Mouse (Mus musculus): ENCODE measurements around the gene Thada.
A peak's percentile ranks its signal among the peaks of the same experiment; 100 is the strongest.

Thada gene

DNA sequence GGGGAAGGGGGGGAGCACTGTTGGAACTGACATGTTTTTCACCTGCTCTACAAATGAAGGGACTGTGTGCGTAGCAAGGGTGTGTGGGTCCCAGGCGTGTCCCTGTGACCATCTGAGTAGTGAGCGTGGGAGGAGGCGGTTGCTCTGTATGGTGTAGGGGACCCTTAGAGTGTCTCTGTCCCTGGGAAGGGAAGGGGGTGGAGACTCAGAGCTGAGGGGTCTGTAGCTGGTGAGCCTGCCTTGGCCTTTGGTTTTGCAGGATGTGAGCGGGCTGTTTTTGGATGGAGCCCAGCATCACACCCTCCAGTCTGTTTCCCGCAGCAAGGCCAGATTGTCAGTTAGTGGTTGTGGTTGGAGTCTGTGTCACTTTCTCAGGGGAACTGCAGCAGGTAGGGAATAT is 324.3 kb downstream of the Thada start:
- DNase-seq = peak; percentile 66

GRCm38 (mm10) chr17:84140822-84141507 is 325.0 kb downstream of the Thada start:
- peak; percentile 56 for DNase-seq
